Mouse (Mus musculus): ENCODE measurements around the gene Tjap1. TPM values are rescaled to one million over a fixed set of nuclear protein-coding genes. Genes with fewer than 3 reads are reported as not detected.

The Tjap1 gene
- polyA plus RNA-seq, 1 experiment from 2014 or later: 60.0 TPM

DNA sequence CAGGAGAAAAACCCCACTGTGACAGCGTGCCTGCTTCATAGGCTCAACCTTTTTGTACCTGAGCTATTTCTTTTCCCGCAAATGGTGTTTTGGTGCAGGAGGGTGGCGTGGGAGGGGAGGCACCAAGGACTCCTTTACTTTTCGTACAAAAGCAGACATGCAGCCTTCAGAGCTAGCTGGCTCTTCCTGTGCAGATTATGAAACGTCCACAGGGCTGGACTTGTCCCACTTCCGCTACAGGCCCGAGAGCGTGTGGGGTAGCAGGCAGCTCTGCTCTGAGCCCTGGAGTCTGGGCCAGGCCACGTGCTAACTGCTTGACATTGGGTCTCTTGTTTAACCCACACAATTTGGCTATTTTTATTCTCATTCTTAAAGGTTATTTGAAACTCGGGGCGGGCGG, 19.1 kb upstream of the Tjap1 start:
- DNase-seq (ENCODE audit: extremely low spot score, low spot score): no peak
- 81% methylated on average over 12 of the region's 12 CpGs for WGBS
- Histone ChIP-seq H3K27me3 (ENCODE audit: poor library complexity, severe bottlenecking) (peaks cover 41% of the 10 kb centered on the region), H3K9me3 (no peaks in the 10 kb centered on the region), H3K27ac (no peak overlapping the region), H3K4me3 (no peak overlapping the region), H3K4me1 (peaks cover 29% of the 10 kb centered on the region), H3K36me3 (replicated peaks) (peaks cover 4% of the 10 kb centered on the region; the same call in 1 of the 2 replicates)

DNA sequence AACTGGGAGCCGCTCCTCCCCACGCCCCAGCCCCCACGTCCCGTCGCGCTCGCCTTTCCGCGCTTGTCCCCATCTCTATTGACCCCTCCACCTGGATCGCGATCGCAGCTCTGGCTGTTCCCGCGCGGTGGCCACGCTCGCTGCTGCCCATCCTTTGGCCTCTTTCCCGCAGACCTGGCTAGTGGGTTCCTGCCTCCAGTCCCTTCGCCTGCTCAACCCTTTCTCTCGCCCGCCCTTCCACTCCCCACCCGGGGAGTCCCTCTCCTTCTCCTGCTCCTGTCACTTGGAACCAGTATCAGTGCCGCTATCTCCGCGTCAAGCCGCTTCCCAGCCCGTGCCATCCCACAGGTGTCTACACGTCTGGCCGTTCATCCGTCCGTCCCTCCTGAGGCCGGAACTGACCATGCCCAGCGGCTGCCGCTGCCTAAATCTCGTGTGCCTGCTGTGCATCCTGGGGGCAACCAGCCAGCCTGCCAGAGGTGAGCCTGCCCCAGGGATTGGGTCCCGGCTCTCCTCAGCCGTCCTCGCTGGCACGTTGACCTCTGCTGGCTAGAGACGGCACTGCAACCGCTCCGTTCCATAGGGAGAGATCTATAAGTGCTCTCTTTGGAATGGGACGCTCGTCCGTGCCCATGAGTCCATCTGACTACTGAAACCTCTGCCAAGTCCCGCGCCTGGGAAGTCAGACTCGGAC, 15.5 kb upstream of the Tjap1 start:
- no peaks in the 10 kb centered on the region for H3K36me3 ChIP-seq (replicated peaks)
- WGBS: 1% methylated on average over 48 of the region's 48 CpGs
- peaks cover 26% of the 10 kb centered on the region for H3K4me1 ChIP-seq
- peak; percentile 91 for DNase-seq (ENCODE audit: extremely low spot score, low spot score)
- peaks cover 76% of the 10 kb centered on the region for H3K27me3 ChIP-seq (ENCODE audit: poor library complexity, severe bottlenecking)
- peak overlapping the region; percentile 68 for H3K4me3 ChIP-seq
- H3K27ac ChIP-seq: peak overlapping the region; percentile 40; the same call in 1 of the 2 replicates
- H3K9me3 ChIP-seq: no peaks in the 10 kb centered on the region

DNA sequence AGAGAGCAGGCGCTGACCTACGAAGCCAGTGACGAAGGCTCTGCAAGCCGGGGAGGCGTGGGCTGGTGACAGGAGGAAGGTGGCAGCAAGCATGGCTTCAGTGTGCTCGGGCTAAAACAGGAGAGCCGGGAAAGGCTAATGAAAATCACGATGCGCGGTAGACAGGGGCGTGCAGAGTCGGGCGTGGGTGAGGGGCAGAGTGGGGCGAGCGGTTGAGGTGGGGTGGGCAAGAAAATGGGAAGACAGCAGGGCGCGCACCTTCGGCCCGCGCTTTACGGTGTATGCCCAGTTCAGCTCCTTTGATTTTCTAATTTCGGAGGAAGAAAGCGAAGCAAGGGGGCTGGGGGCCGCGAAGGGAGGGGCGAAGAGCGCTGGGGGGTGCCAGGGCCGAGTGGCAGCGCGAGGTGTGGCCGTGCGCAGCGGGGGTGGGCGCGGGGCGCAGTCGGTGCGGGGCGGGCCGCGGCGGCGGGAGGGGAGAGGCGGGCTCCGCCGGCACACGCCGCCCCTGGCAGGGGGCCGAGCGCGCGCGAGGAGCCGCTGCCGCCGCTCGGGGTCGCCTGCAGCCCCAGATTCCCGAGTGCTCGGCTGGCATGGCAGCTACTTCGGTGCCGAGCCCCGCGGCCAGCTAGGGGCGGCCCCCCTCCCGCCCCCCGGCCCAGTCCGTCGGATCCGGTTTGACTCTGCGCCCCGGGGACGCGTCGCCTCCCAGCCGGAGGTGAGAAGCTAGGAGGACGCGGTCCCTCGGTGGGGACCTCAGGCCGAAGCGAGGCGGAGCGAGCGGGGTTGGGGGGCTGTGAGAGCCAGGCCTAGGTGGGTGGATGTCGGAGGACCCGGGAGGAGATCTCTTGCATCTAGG, 14.8 kb upstream of the Tjap1 start, which contains the start of gene Dlk2:
Gene Dlk2 (plus strand): TSS at position 58 of the 856 bp plus-strand sequence.
- Histone ChIP-seq H3K4me3 (peak within 1 kb of the TSS; percentile 68), H3K36me3 (replicated peaks) (no peaks in the 10 kb centered on the region), H3K27ac (peak within 1 kb of the TSS; percentile 68), H3K27me3 (ENCODE audit: poor library complexity, severe bottlenecking) (peaks cover 82% of the 10 kb centered on the region), H3K4me1 (peaks cover 26% of the 10 kb centered on the region), H3K9me3 (no peaks in the 10 kb centered on the region)
- DNase-seq (ENCODE audit: extremely low spot score, low spot score): peak; percentile 27
- WGBS: under 1% methylated on average over 63 of the region's 86 CpGs

DNA sequence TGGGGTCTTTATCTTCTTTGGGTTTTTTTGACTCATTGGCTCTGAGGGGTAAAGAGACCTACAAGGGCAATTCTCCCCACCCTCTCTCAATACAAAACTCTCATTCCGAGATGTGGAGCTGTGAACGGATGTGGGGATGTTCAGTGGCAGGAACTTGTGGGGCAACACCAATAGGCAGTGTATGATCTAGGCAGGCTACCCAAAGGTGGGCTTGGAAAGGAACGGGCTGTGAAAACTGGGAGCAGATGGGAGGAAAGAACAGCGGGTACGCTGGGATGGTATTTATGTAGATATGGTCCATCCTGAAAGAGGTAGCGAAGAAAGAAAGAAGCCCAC, 14.2 kb upstream of the Tjap1 start:
- WGBS: 11% methylated on average over 6 of the region's 6 CpGs
- no peaks in the 10 kb centered on the region for H3K36me3 ChIP-seq (replicated peaks)
- no peak for DNase-seq (ENCODE audit: extremely low spot score, low spot score)
- no peaks in the 10 kb centered on the region for H3K9me3 ChIP-seq
- H3K4me3 ChIP-seq: peak overlapping the region; percentile 68
- peaks cover 82% of the 10 kb centered on the region for H3K27me3 ChIP-seq (ENCODE audit: poor library complexity, severe bottlenecking)
- peaks cover 26% of the 10 kb centered on the region for H3K4me1 ChIP-seq
- H3K27ac ChIP-seq: peak overlapping the region; percentile 68; the same call in 1 of the 2 replicates

DNA sequence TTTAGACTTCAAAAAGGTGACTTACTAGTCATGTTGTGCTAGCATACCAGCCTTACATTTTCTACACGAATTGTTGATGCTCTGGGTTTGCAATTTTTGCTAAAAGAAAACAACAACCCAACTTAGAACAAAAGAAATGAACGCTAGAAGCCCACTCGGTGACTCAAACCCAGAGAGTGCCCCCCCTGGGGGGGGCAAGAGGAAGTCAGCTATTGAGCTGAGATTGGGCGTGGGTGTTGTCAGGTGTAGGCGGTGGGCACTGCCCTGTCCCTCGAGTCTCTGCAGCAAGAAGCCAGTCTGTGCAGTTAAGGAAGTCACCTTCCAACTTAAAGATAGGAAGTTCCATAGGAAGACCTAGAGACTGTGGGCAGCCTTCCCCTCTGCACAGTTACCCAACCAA, 13.8 kb upstream of the Tjap1 start:
- DNase-seq (ENCODE audit: extremely low spot score, low spot score): no peak
- peaks cover 82% of the 10 kb centered on the region for H3K27me3 ChIP-seq (ENCODE audit: poor library complexity, severe bottlenecking)
- WGBS: 55% methylated on average over 6 of the region's 6 CpGs
- H3K9me3 ChIP-seq: no peaks in the 10 kb centered on the region
- no peak overlapping the region for H3K27ac ChIP-seq
- peaks cover 26% of the 10 kb centered on the region for H3K4me1 ChIP-seq
- H3K36me3 ChIP-seq (replicated peaks): no peaks in the 10 kb centered on the region
- H3K4me3 ChIP-seq: no peak overlapping the region

DNA sequence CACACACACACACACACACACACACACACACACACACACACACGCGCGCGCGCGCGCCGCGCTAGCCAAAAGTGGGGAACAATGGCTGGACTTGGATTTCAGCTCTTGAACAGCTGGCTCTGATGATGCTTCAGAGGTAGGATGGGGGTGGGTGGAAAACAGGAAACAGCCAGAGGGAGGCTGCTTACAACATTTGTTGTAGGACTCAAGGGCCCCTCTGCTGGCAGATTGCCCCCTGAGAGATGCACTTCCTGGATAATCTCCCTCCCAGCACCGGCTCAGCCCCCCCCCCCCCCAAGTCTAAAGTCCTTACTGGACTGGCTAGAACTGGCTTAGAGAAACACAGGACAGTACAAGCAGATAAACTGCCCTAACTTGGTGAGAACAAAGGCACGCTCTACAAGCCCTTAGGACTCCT, 4.9 kb upstream of the Tjap1 start:
- 56% methylated on average over 11 of the region's 11 CpGs for WGBS

DNA sequence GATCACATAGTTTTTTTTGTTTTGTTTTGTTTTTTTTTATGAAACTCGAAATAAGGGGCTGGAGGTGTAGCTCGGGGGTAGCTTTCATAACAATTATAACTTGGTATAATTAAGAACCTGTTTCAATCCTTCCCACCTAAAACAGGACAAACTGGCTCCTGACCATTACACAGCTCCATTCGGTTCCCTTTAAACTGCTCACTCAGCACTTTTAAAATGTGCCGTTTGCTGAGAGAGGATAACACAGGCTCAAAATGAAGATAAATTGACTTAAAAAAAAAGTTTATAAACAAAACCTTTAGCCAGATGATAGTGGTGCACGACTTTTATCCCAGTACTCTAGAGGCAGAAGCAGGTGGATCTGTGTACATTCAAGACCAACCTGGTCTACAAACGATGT, 2.6 kb upstream of the Tjap1 start:
- WGBS: 80% methylated on average over 6 of the region's 6 CpGs
- no peak for DNase-seq (ENCODE audit: extremely low spot score, low spot score)
- Histone ChIP-seq H3K27me3 (ENCODE audit: poor library complexity, severe bottlenecking) (no peaks in the 10 kb centered on the region), H3K4me1 (peaks cover 42% of the 10 kb centered on the region), H3K36me3 (replicated peaks) (peaks cover 6% of the 10 kb centered on the region), H3K4me3 (no peak overlapping the region), H3K9me3 (no peaks in the 10 kb centered on the region), H3K27ac (no peak overlapping the region)

More for the DNA sequence above, 4.9 kb upstream of the Tjap1 start:
- DNase-seq (ENCODE audit: extremely low spot score, low spot score): no peak
- no peaks in the 10 kb centered on the region for H3K36me3 ChIP-seq (replicated peaks)
- H3K4me3 ChIP-seq: no peak overlapping the region
- no peaks in the 10 kb centered on the region for H3K27me3 ChIP-seq (ENCODE audit: poor library complexity, severe bottlenecking)
- peak overlapping the region; percentile 56 for H3K27ac ChIP-seq
- H3K9me3 ChIP-seq: no peaks in the 10 kb centered on the region
- peaks cover 23% of the 10 kb centered on the region for H3K4me1 ChIP-seq

DNA sequence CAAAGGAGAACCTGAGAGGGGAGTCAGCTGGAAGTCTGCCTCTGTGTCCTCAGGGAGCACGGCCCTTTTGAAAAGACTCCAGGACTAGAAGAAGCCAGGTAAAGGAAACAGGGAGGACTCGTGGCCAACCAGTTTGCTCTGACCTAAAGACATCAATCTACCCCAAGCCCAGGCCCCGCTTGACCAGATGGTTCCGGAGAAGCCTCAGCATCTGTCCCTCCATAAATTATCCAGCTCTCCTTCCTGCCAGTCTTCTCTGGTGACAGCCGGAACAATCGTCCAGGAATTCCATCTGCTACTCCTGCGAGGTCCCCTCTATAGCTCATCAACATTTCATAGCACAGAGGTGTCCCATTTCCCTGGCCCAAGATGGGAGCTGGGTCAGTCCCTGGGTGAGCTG, 1.8 kb upstream of the Tjap1 start:
- Histone ChIP-seq H3K27ac (no peak overlapping the region), H3K36me3 (replicated peaks) (peaks cover 13% of the 10 kb centered on the region)

DNA sequence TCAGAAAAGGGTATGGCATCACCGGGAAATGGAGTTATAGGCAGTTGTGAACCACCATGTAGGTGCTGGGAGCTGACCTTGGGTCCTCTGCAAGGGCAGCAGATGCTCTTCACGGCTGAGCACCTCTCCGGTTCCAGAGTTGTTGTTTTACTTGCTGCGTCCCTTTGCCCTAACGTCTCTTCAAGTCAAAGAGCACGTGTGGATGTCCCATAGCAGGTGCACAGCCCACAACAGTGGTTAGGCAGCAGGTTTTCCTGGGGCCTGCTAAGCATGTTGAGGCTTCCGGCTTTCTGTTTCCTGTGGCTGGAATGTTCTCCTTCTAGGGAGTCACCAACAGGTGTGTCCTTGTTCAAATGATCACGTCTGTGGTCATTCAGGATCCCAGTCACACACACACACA, 1.1 kb upstream of the Tjap1 start:
- WGBS: 93% methylated on average over 8 of the region's 8 CpGs
- no peak for DNase-seq (ENCODE audit: extremely low spot score, low spot score)
- Histone ChIP-seq H3K36me3 (replicated peaks) (peaks cover 21% of the 10 kb centered on the region), H3K9me3 (no peaks in the 10 kb centered on the region), H3K4me1 (peaks cover 42% of the 10 kb centered on the region), H3K4me3 (no peak overlapping the region), H3K27ac (no peak overlapping the region), H3K27me3 (ENCODE audit: poor library complexity, severe bottlenecking) (no peaks in the 10 kb centered on the region)

More for the DNA sequence above, 1.8 kb upstream of the Tjap1 start:
- Histone ChIP-seq H3K4me1 (peaks cover 42% of the 10 kb centered on the region), H3K27me3 (ENCODE audit: poor library complexity, severe bottlenecking) (no peaks in the 10 kb centered on the region), H3K9me3 (no peaks in the 10 kb centered on the region), H3K4me3 (no peak overlapping the region)
- WGBS: 70% methylated on average over 7 of the region's 7 CpGs
- DNase-seq (ENCODE audit: extremely low spot score, low spot score): no peak

DNA sequence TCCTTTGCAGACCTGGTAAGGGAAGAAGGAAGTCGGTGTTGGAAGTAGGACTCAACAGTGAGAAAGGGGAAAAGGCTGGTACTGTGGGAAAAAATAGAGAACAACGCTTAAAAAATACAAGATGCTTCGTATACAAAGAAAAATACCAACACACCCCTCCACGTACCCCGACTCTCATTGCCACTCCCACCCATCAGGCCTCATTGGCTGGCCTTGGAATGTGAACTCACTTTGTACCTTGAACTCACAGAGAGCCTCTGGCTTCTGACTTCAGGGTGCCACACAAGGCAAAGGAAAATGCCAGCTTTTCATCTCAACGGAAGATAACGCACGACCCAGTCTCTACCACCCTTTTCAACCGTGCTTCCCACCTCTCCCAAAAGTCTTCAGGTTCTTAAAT, 314 bp upstream of the Tjap1 start:
- no peak for DNase-seq (ENCODE audit: extremely low spot score, low spot score)
- Histone ChIP-seq H3K27ac (peak overlapping the region; percentile 90), H3K27me3 (ENCODE audit: poor library complexity, severe bottlenecking) (no peaks in the 10 kb centered on the region), H3K9me3 (no peaks in the 10 kb centered on the region), H3K4me1 (peaks cover 45% of the 10 kb centered on the region), H3K36me3 (replicated peaks) (peaks cover 29% of the 10 kb centered on the region), H3K4me3 (peak overlapping the region; percentile 90)
- 20% methylated on average over 9 of the region's 9 CpGs for WGBS

DNA sequence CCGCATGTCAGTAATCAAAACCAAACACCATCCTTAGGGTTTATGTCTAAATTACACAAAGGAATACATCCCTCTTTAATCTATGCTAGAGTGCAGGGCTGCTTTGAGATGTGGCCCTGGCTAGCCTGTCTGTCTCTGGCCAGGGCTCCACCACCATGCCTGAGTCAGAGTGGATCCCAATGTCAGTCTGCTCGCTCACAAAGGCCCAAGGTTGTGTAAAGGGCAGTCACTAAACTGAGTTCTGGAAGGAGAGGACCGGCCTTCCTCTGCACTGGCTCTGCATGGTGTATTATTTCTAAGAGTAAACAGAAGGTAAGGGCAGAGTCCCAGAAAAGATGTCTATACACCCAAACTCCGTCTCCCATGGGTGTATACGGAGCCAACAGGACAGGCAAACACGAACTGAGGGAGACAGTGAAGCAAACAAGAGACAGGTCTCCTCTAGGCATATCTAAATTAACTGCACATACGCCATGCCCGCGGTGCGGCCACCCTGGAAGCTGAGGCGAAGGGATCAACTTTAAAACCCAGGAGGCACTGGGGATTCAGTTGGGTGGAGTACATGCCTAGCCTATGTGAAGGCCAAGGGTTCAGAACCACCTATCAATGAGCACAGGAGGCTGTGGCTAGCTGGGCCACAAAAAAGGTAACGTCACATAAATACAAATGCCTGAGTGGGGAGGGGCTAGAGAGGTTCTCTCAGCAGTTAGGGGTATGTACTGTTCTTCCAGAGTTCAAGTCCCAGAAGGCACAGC, 4.6 kb downstream of the Tjap1 start:
- Histone ChIP-seq H3K27ac (peak overlapping the region; percentile 31; the same call in 1 of the 2 replicates), H3K4me1 (peaks cover 49% of the 10 kb centered on the region), H3K27me3 (ENCODE audit: poor library complexity, severe bottlenecking) (no peaks in the 10 kb centered on the region), H3K36me3 (replicated peaks) (peaks cover 75% of the 10 kb centered on the region), H3K4me3 (no peak overlapping the region), H3K9me3 (no peaks in the 10 kb centered on the region)
- WGBS: 83% methylated on average over 12 of the region's 12 CpGs
- DNase-seq (ENCODE audit: extremely low spot score, low spot score): no peak

DNA sequence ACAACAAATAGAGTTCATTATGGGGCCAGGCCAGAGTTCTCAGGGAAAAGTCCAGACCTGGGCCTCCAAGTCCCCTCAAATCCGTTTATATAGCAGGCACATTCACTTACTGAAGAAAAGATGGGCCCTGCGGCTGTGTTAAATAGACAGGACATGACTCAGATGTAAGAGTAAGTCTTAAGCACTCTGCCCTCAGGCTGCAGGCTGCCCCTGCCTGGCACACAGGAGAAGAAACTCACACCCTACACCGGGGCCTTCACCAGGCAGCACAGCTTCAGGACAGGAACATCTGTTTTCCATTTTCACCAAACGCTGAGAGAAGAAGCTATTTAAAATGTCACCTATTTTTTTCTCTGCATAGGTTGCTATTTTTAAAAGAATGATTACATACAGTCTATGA, 5.2 kb downstream of the Tjap1 start:
- DNase-seq (ENCODE audit: extremely low spot score, low spot score): no peak
- 66% methylated on average over 4 of the region's 4 CpGs for WGBS
- peaks cover 82% of the 10 kb centered on the region for H3K36me3 ChIP-seq (replicated peaks)
- no peak overlapping the region for H3K4me3 ChIP-seq
- H3K9me3 ChIP-seq: no peaks in the 10 kb centered on the region
- peaks cover 46% of the 10 kb centered on the region for H3K4me1 ChIP-seq
- H3K27ac ChIP-seq: no peak overlapping the region
- no peaks in the 10 kb centered on the region for H3K27me3 ChIP-seq (ENCODE audit: poor library complexity, severe bottlenecking)
